In the genomic region with DNA sequence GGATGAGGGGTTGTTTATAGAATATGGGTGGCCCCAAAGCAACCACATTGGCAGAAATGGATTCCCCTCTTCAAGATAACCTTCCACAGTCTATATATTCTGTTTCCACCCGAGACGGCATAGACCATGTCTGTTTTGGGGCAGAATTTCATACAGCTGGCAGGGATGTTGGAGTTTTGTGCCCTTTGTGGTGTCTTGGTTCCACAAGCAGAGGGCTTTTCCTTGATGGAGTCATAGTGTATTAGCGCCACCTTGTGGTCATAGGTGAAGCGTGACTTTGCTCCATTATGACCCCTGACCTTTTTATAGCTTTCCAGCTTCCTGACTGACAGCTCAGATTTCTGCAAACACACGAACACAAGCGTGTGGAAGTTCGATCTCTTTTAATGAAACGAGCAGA, we compare ENCODE assay signal across 10 mouse cellular contexts. TPM values are rescaled to one million over a fixed set of nuclear protein-coding genes. Genes with fewer than 3 reads are reported as not detected.
DNase-seq lines count a peak whose midpoint lies in the region; ATAC-seq and TF ChIP-seq lines count a peak whose summit lies in the region.
"Had no signal": no experiment of that assay in that cellular context is flagged by ENCODE, and none has a peak within 500 bp of the region (broad histone marks: within the 10 kb centered on the region; RNA-seq: fewer than 3 reads in every experiment).

No protein-coding gene starts in this region.

- no peak overlapping the region for H3K27ac ChIP-seq in forebrain, postnatal 0 days (ENCODE audit: low read depth, low read length)
- no peak overlapping the region for H3K27ac ChIP-seq in forebrain, embryonic 13.5 days
- H3K27ac ChIP-seq in thymus, adult 2 months (ENCODE audit: control insufficient read depth, insufficient read depth, low read length): no peak overlapping the region
- no peak overlapping the region for H3K27ac ChIP-seq in intestine, embryonic 15.5 days
- H3K27ac ChIP-seq in liver, postnatal 0 days (ENCODE audit: low read depth): no peak overlapping the region
- H3K27ac ChIP-seq in stomach, postnatal 0 days (replicated peaks): no peak overlapping the region
- H3K27ac ChIP-seq: limb, embryonic 15.5 days had no signal

- TF ChIP-seq CTCF in forebrain, postnatal 0 days (IDR thresholded peaks at IDR 0.05; ENCODE audit: low read depth): peak; percentile 72
- no peak for TF ChIP-seq CTCF in thymus, adult 2 months (IDR thresholded peaks at IDR 0.05; ENCODE audit: borderline replicate concordance, control insufficient read depth, extremely low read depth, insufficient read depth, low read length, poor library complexity)
- peak; percentile 87 for TF ChIP-seq CTCF in liver, postnatal 0 days (IDR thresholded peaks at IDR 0.05; ENCODE audit: low read depth)
- peak; percentile 87 for TF ChIP-seq CTCF in stomach, postnatal 0 days (IDR thresholded peaks at IDR 0.05; ENCODE audit: low read depth)

- no peak for ATAC-seq in forebrain, postnatal 0 days
- no peak for ATAC-seq in forebrain, embryonic 13.5 days
- ATAC-seq in intestine, embryonic 15.5 days: peak; percentile 65
- peak; percentile 56; the same call in 1 of the 2 replicates for ATAC-seq in liver, postnatal 0 days
- ATAC-seq in stomach, postnatal 0 days (ENCODE audit: low FRiP score, low TSS enrichment): peak; percentile 60

- WGBS in forebrain, postnatal 0 days: 14% methylated on average over 8 of the region's 8 CpGs
- 22% methylated on average over 8 of the region's 8 CpGs for WGBS in forebrain, embryonic 13.5 days
- 7% methylated on average over 8 of the region's 8 CpGs for WGBS in thymus, adult 2 months
- 10% methylated on average over 8 of the region's 8 CpGs for WGBS in intestine, embryonic 15.5 days
- WGBS in liver, postnatal 0 days (ENCODE audit: insufficient replicate concordance): 9% methylated on average over 8 of the region's 8 CpGs
- 13% methylated on average over 8 of the region's 8 CpGs for WGBS in stomach, postnatal 0 days

- no peak for TF ChIP-seq EP300 in liver, postnatal 0 days (IDR thresholded peaks at IDR 0.05; ENCODE audit: low read depth)
- TF ChIP-seq EP300 in stomach, postnatal 0 days (optimal IDR thresholded peaks at IDR 0.05): no peak

- H3K9me3 ChIP-seq in forebrain, postnatal 0 days (ENCODE audit: low read length): no peaks in the 10 kb centered on the region
- no peaks in the 10 kb centered on the region for H3K9me3 ChIP-seq in forebrain, embryonic 13.5 days (replicated peaks)
- H3K9me3 ChIP-seq in intestine, embryonic 15.5 days: no peaks in the 10 kb centered on the region
- H3K9me3 ChIP-seq in liver, postnatal 0 days (ENCODE audit: low read length): no peaks in the 10 kb centered on the region
- no peaks in the 10 kb centered on the region for H3K9me3 ChIP-seq in stomach, postnatal 0 days (ENCODE audit: control insufficient read depth, low read length)
- H3K9me3 ChIP-seq: limb, embryonic 15.5 days had no signal

- H3K4me2 ChIP-seq in forebrain, postnatal 0 days (ENCODE audit: low read depth): no peak overlapping the region
- H3K4me2 ChIP-seq in forebrain, embryonic 13.5 days: no peak overlapping the region
- H3K4me2 ChIP-seq in intestine, embryonic 15.5 days (replicated peaks): no peak overlapping the region
- no peak overlapping the region for H3K4me2 ChIP-seq in liver, postnatal 0 days (ENCODE audit: low read depth, low read length)
- H3K4me2 ChIP-seq in stomach, postnatal 0 days (replicated peaks; ENCODE audit: low read depth): no peak overlapping the region
- H3K4me2 ChIP-seq: limb, embryonic 15.5 days had no signal

- H3K36me3 ChIP-seq in forebrain, postnatal 0 days (ENCODE audit: insufficient read depth): no peaks in the 10 kb centered on the region
- no peaks in the 10 kb centered on the region for H3K36me3 ChIP-seq in forebrain, embryonic 13.5 days (ENCODE audit: poor library complexity, severe bottlenecking)
- H3K36me3 ChIP-seq in thymus, adult 2 months (ENCODE audit: control insufficient read depth, insufficient read depth, low read length): no peaks in the 10 kb centered on the region
- no peaks in the 10 kb centered on the region for H3K36me3 ChIP-seq in intestine, embryonic 15.5 days
- H3K36me3 ChIP-seq in liver, postnatal 0 days (replicated peaks; ENCODE audit: insufficient read depth, low read length): no peaks in the 10 kb centered on the region
- H3K36me3 ChIP-seq in stomach, postnatal 0 days (ENCODE audit: control insufficient read depth, insufficient read depth, low read length): no peaks in the 10 kb centered on the region
- H3K36me3 ChIP-seq: limb, embryonic 15.5 days had no signal

- no peak for TF ChIP-seq POLR2A in thymus, adult 2 months (IDR thresholded peaks at IDR 0.05; ENCODE audit: control insufficient read depth, extremely low read depth, insufficient read depth, low read length, poor library complexity)

- H3K4me3 ChIP-seq in forebrain, postnatal 0 days (ENCODE audit: low read depth, low read length): no peak overlapping the region
- no peak overlapping the region for H3K4me3 ChIP-seq in forebrain, embryonic 13.5 days
- H3K4me3 ChIP-seq in thymus, adult 2 months (ENCODE audit: control insufficient read depth, insufficient read depth, low read length): no peak overlapping the region
- H3K4me3 ChIP-seq in intestine, embryonic 15.5 days (replicated peaks): no peak overlapping the region
- H3K4me3 ChIP-seq in liver, postnatal 0 days (ENCODE audit: low read depth, low read length): no peak overlapping the region
- H3K4me3 ChIP-seq in stomach, postnatal 0 days (ENCODE audit: low read depth, low read length): no peak overlapping the region
- H3K4me3 ChIP-seq: limb, embryonic 15.5 days had no signal

- no peaks in the 10 kb centered on the region for H3K27me3 ChIP-seq in forebrain, postnatal 0 days (ENCODE audit: insufficient read depth, low read length)
- H3K27me3 ChIP-seq in forebrain, embryonic 13.5 days: no peaks in the 10 kb centered on the region
- no peaks in the 10 kb centered on the region for H3K27me3 ChIP-seq in thymus, adult 2 months (ENCODE audit: control insufficient read depth, insufficient read depth, low read length)
- H3K27me3 ChIP-seq in intestine, embryonic 15.5 days (replicated peaks): no peaks in the 10 kb centered on the region
- H3K27me3 ChIP-seq in liver, postnatal 0 days (ENCODE audit: insufficient read depth, low read length): no peaks in the 10 kb centered on the region
- H3K27me3 ChIP-seq in stomach, postnatal 0 days (ENCODE audit: control insufficient read depth, insufficient read depth, low read length): no peaks in the 10 kb centered on the region
- H3K27me3 ChIP-seq: limb, embryonic 15.5 days had no signal

- DNase-seq in forebrain, postnatal 0 days: peak; percentile 55
- peak; percentile 20 for DNase-seq in thymus, adult 2 months
- DNase-seq in thymus, adult 18-20 months: no peak
- DNase-seq in cerebellum, postnatal 10 days: peak; percentile 45 to 71
- peak; percentile 62 for DNase-seq in liver, postnatal 0 days
- DNase-seq in stomach, postnatal 0 days (ENCODE audit: low spot score): peak; percentile 61

- no peak overlapping the region for H3K9ac ChIP-seq in forebrain, postnatal 0 days
- H3K9ac ChIP-seq in forebrain, embryonic 13.5 days: no peak overlapping the region
- H3K9ac ChIP-seq in intestine, embryonic 15.5 days: no peak overlapping the region
- no peak overlapping the region for H3K9ac ChIP-seq in liver, postnatal 0 days (replicated peaks)
- no peak overlapping the region for H3K9ac ChIP-seq in stomach, postnatal 0 days (ENCODE audit: low read length)
- H3K9ac ChIP-seq: limb, embryonic 15.5 days had no signal

- no peaks in the 10 kb centered on the region for H3K4me1 ChIP-seq in forebrain, postnatal 0 days (ENCODE audit: insufficient read depth)
- no peaks in the 10 kb centered on the region for H3K4me1 ChIP-seq in forebrain, embryonic 13.5 days
- H3K4me1 ChIP-seq in thymus, adult 2 months (replicated peaks; ENCODE audit: control insufficient read depth, insufficient read depth, low read length): no peaks in the 10 kb centered on the region
- no peaks in the 10 kb centered on the region for H3K4me1 ChIP-seq in intestine, embryonic 15.5 days (replicated peaks)
- H3K4me1 ChIP-seq in liver, postnatal 0 days (ENCODE audit: insufficient read depth): no peaks in the 10 kb centered on the region
- H3K4me1 ChIP-seq in stomach, postnatal 0 days (replicated peaks; ENCODE audit: control insufficient read depth, insufficient read depth): no peaks in the 10 kb centered on the region
- H3K4me1 ChIP-seq: limb, embryonic 15.5 days had no signal

RNA-seq across cellular contexts. Expression of gene Gm6793, which starts 19.8 kb away (rescaled TPM):
- total RNA-seq in forebrain, postnatal 0 days (2014; rRNA removed): not detected in 2 replicates
- polyA plus RNA-seq in forebrain, postnatal 0 days (2015; fragmentation: Nextera tagmentation; extraction: Ambion mirVana): 0.16 and 0.35 TPM in 2 replicates
- polyA plus RNA-seq in forebrain, embryonic 13.5 days (2015; fragmentation: Nextera tagmentation; extraction: Ambion mirVana): 0.65 and 0.68 TPM in 2 replicates
- polyA plus RNA-seq in thymus, adult 2 months (2012; rRNA removed): not detected in 2 replicates
- polyA plus RNA-seq in intestine, embryonic 15.5 days (2015; fragmentation: Nextera tagmentation; extraction: Ambion mirVana): 0.57 and 0.63 TPM in 2 replicates
- polyA plus RNA-seq in liver, postnatal 0 days (2015; fragmentation: Nextera tagmentation; extraction: Ambion mirVana): 0.28 TPM in 1 of 2 replicates, not detected in the other
- 0.23 and 0.28 TPM in 2 replicates for polyA plus RNA-seq in stomach, postnatal 0 days (2015; fragmentation: Nextera tagmentation; extraction: Ambion mirVana)
- total RNA-seq: adrenal gland, postnatal 4 days had no signal

RNA-seq across cellular contexts. Expression of gene Terf2ip, which starts 23.4 kb away (rescaled TPM):
- 61.0 and 71.2 TPM in 2 replicates for total RNA-seq in forebrain, postnatal 0 days (2014; rRNA removed)
- polyA plus RNA-seq in forebrain, postnatal 0 days (2015; fragmentation: Nextera tagmentation; extraction: Ambion mirVana): 31.6 and 61.5 TPM in 2 replicates
- 39.2 and 44.2 TPM in 2 replicates for polyA plus RNA-seq in forebrain, embryonic 13.5 days (2015; fragmentation: Nextera tagmentation; extraction: Ambion mirVana)
- 13.1 and 15.7 TPM in 2 replicates for polyA plus RNA-seq in thymus, adult 2 months (2012; rRNA removed)
- 18.2 and 19.0 TPM in 2 replicates for polyA plus RNA-seq in intestine, embryonic 15.5 days (2015; fragmentation: Nextera tagmentation; extraction: Ambion mirVana)
- polyA plus RNA-seq in liver, postnatal 0 days (2015; fragmentation: Nextera tagmentation; extraction: Ambion mirVana): 5.1 and 5.4 TPM in 2 replicates
- 10.2 and 11.2 TPM in 2 replicates for polyA plus RNA-seq in stomach, postnatal 0 days (2015; fragmentation: Nextera tagmentation; extraction: Ambion mirVana)

RNA-seq across cellular contexts. Expression of gene Kars, which starts 23.5 kb away (rescaled TPM):
- total RNA-seq in forebrain, postnatal 0 days (2014; rRNA removed): 125 and 136 TPM in 2 replicates
- 160 and 165 TPM in 2 replicates for polyA plus RNA-seq in forebrain, postnatal 0 days (2015; fragmentation: Nextera tagmentation; extraction: Ambion mirVana)
- polyA plus RNA-seq in forebrain, embryonic 13.5 days (2015; fragmentation: Nextera tagmentation; extraction: Ambion mirVana): 192 and 198 TPM in 2 replicates
- 54.5 and 63.7 TPM in 2 replicates for polyA plus RNA-seq in thymus, adult 2 months (2012; rRNA removed)
- polyA plus RNA-seq in intestine, embryonic 15.5 days (2015; fragmentation: Nextera tagmentation; extraction: Ambion mirVana): 181 and 195 TPM in 2 replicates
- polyA plus RNA-seq in liver, postnatal 0 days (2015; fragmentation: Nextera tagmentation; extraction: Ambion mirVana): 47.5 and 48.2 TPM in 2 replicates
- polyA plus RNA-seq in stomach, postnatal 0 days (2015; fragmentation: Nextera tagmentation; extraction: Ambion mirVana): 96.0 and 96.5 TPM in 2 replicates

RNA-seq across cellular contexts. Expression of gene Adat1, which starts 42.5 kb away (rescaled TPM):
- 4.5 TPM in 2 replicates for total RNA-seq in forebrain, postnatal 0 days (2014; rRNA removed)
- polyA plus RNA-seq in forebrain, postnatal 0 days (2015; fragmentation: Nextera tagmentation; extraction: Ambion mirVana): 3.4 and 4.3 TPM in 2 replicates
- polyA plus RNA-seq in forebrain, embryonic 13.5 days (2015; fragmentation: Nextera tagmentation; extraction: Ambion mirVana): 10.5 and 12.6 TPM in 2 replicates
- polyA plus RNA-seq in thymus, adult 2 months (2012; rRNA removed): 4.0 and 4.5 TPM in 2 replicates
- polyA plus RNA-seq in intestine, embryonic 15.5 days (2015; fragmentation: Nextera tagmentation; extraction: Ambion mirVana): 7.7 and 8.3 TPM in 2 replicates
- polyA plus RNA-seq in liver, postnatal 0 days (2015; fragmentation: Nextera tagmentation; extraction: Ambion mirVana): 1.8 and 2.1 TPM in 2 replicates
- polyA plus RNA-seq in stomach, postnatal 0 days (2015; fragmentation: Nextera tagmentation; extraction: Ambion mirVana): 2.5 TPM in 2 replicates

Comparison
In these comparisons a context has a peak if more than half of its experiments do, and no peak if none do; other contexts are left out.
1. DNase-seq: peak in forebrain, postnatal 0 days (single experiment), thymus, adult 2 months (single experiment), cerebellum, postnatal 10 days (2 of 2), liver, postnatal 0 days (single experiment) and stomach, postnatal 0 days (single experiment); none in thymus, adult 18-20 months (0 of 2).
2. ATAC-seq: peak in intestine, embryonic 15.5 days (single experiment), liver, postnatal 0 days (single experiment) and stomach, postnatal 0 days (single experiment); none in forebrain, postnatal 0 days (single experiment) and forebrain, embryonic 13.5 days (single experiment).